Mouse (Mus musculus) midbrain, embryonic 10.5 days (tissue): ENCODE data around the gene Ppp1r21. TPM values are rescaled to one million over a fixed set of nuclear protein-coding genes. Genes with fewer than 3 reads are reported as not detected.

ENCODE experiments used
- DNase-seq: peaks from one replicate; pipeline ENCODE4 v3.0.0-alpha.2; 2017; ENCODE audit warnings: low spot score
- H3K27ac ChIP-seq: fragments of 300-500 bp; sonication (generic); replicated peaks from 2 replicates; pipeline ENCODE4 v1.5.1; 2016; ENCODE audit warnings: mild to moderate bottlenecking
- H3K27me3 ChIP-seq: fragments of 300-500 bp; sonication (generic); 2 replicates; pipeline ENCODE4 v1.6.1; 2016; ENCODE audit warnings: low read depth, mild to moderate bottlenecking; ENCODE audit not compliant: poor library complexity, severe bottlenecking
- H3K36me3 ChIP-seq: fragments of 300-500 bp; sonication (generic); 2 replicates; pipeline ENCODE4 v1.6.1; 2016; ENCODE audit warnings: mild to moderate bottlenecking, moderate library complexity
- H3K4me1 ChIP-seq: fragments of 300-500 bp; sonication (generic); 2 replicates; pipeline ENCODE4 v1.6.1; 2016
- H3K4me3 ChIP-seq: fragments of 300-500 bp; sonication (generic); 2 replicates; pipeline ENCODE4 v1.5.1; 2016; ENCODE audit warnings: mild to moderate bottlenecking, moderate library complexity
- H3K9me3 ChIP-seq: fragments of 300-500 bp; sonication (generic); replicated peaks from 2 replicates; pipeline ENCODE4 v1.6.1; 2016; ENCODE audit warnings: mild to moderate bottlenecking
- WGBS: fragments of 180-500 bp; shearing (Covaris S2); methylation state at CpG from one replicate; pipeline ENCODE4 v1.1.7; 2016; 5-methylcytosine and 5-hydroxymethylcytosine counted together
- polyA plus RNA-seq: library from polyadenylated mRNA; unstranded; fragments of >200 nt; fragmentation: Nextera tagmentation; extraction: Ambion mirVana; gene quantifications from 2 replicates; pipeline ENCODE4 v1.2.1, GENCODE M21; 2016

The Ppp1r21 gene
- polyA plus RNA-seq, 1 experiment from 2014 or later, result 17.8 TPM

- H3K4me3 ChIP-seq, result no peak overlapping the region
- WGBS, result 83% methylated on average over 15 of the region's 15 CpGs
- H3K4me1 ChIP-seq, result no peaks in the 10 kb centered on the region
- H3K9me3 ChIP-seq, result peaks cover 6% of the 10 kb centered on the region; the same call in 1 of the 2 replicates
- no peak overlapping the region for H3K27ac ChIP-seq
- no peak for DNase-seq
- H3K36me3 ChIP-seq, result peaks cover 64% of the 10 kb centered on the region
- no peaks in the 10 kb centered on the region for H3K27me3 ChIP-seq
Observed at GRCm38 (mm10) chr17:88587371-88587770, 57.5 kb downstream of the Ppp1r21 start.

GRCm38 (mm10) chr17:88588228-88588627 lies 58.3 kb downstream of the Ppp1r21 start:
- peaks cover 6% of the 10 kb centered on the region; the same call in 1 of the 2 replicates for H3K9me3 ChIP-seq

GRCm38 (mm10) chr17:88590251-88590650 lies 60.3 kb downstream of the Ppp1r21 start:
- Histone ChIP-seq H3K27me3 (no peaks in the 10 kb centered on the region), H3K4me1 (no peaks in the 10 kb centered on the region), H3K9me3 (no peaks in the 10 kb centered on the region), H3K27ac (no peak overlapping the region), H3K4me3 (no peak overlapping the region), H3K36me3 (peaks cover 39% of the 10 kb centered on the region)
- 88% methylated on average over 6 of the region's 6 CpGs for WGBS
- DNase-seq, result no peak

More at GRCm38 (mm10) chr17:88588228-88588627, 58.3 kb downstream of the Ppp1r21 start:
- Histone ChIP-seq H3K4me3 (no peak overlapping the region), H3K36me3 (peaks cover 59% of the 10 kb centered on the region), H3K4me1 (no peaks in the 10 kb centered on the region), H3K27me3 (no peaks in the 10 kb centered on the region), H3K27ac (no peak overlapping the region)
- WGBS, result 96% methylated on average over 8 of the region's 8 CpGs
- no peak for DNase-seq

- 85% methylated on average over 4 of the region's 4 CpGs for WGBS
Observed at GRCm38 (mm10) chr17:88595071-88595470, 65.2 kb downstream of the Ppp1r21 start.

GRCm38 (mm10) chr17:88596068-88596467 lies 66.2 kb downstream of the Ppp1r21 start:
- 82% methylated on average over 4 of the region's 4 CpGs for WGBS
- no peak overlapping the region for H3K4me3 ChIP-seq
- peaks cover 36% of the 10 kb centered on the region for H3K4me1 ChIP-seq
- no peaks in the 10 kb centered on the region for H3K27me3 ChIP-seq
- no peaks in the 10 kb centered on the region for H3K9me3 ChIP-seq
- no peaks in the 10 kb centered on the region for H3K36me3 ChIP-seq
- DNase-seq, result no peak
- H3K27ac ChIP-seq, result no peak overlapping the region

More at GRCm38 (mm10) chr17:88595071-88595470, 65.2 kb downstream of the Ppp1r21 start:
- H3K27ac ChIP-seq, result no peak overlapping the region
- H3K4me1 ChIP-seq, result peaks cover 30% of the 10 kb centered on the region
- DNase-seq, result no peak
- peaks cover 5% of the 10 kb centered on the region; the same call in 1 of the 2 replicates for H3K36me3 ChIP-seq
- no peaks in the 10 kb centered on the region for H3K27me3 ChIP-seq
- H3K9me3 ChIP-seq, result no peaks in the 10 kb centered on the region
- no peak overlapping the region for H3K4me3 ChIP-seq

- no peaks in the 10 kb centered on the region for H3K27me3 ChIP-seq
- DNase-seq, result no peak
- H3K36me3 ChIP-seq, result no peaks in the 10 kb centered on the region
- H3K4me1 ChIP-seq, result peaks cover 37% of the 10 kb centered on the region
- H3K4me3 ChIP-seq, result peak overlapping the region; percentile 68
- H3K9me3 ChIP-seq, result no peaks in the 10 kb centered on the region
- WGBS, result 29% methylated on average over 16 of the region's 16 CpGs
- H3K27ac ChIP-seq, result peak overlapping the region; percentile 86
Observed at GRCm38 (mm10) chr17:88596544-88597221, 66.8 kb downstream of the Ppp1r21 start.

- H3K4me1 ChIP-seq, result peaks cover 37% of the 10 kb centered on the region
- H3K9me3 ChIP-seq, result no peaks in the 10 kb centered on the region
- peak; percentile 83 for DNase-seq
- H3K27me3 ChIP-seq, result no peaks in the 10 kb centered on the region
- peak within 1 kb of the TSS; percentile 86 for H3K27ac ChIP-seq
- H3K36me3 ChIP-seq, result no peaks in the 10 kb centered on the region
- peak within 1 kb of the TSS; percentile 68 for H3K4me3 ChIP-seq
- under 1% methylated on average over 41 of the region's 41 CpGs for WGBS
Observed at GRCm38 (mm10) chr17:88597222-88598055, 67.5 kb downstream of the Ppp1r21 start, which contains the start of gene Ston1. Gene Ston1, plus strand, starts transcription at chr17:88597684.

GRCm38 (mm10) chr17:88598056-88598420 lies 68.1 kb downstream of the Ppp1r21 start:
- no peaks in the 10 kb centered on the region for H3K9me3 ChIP-seq
- H3K4me3 ChIP-seq, result peak overlapping the region; percentile 68
- peaks cover 37% of the 10 kb centered on the region for H3K4me1 ChIP-seq
- no peak for DNase-seq
- WGBS, result 9% methylated on average over 5 of the region's 5 CpGs
- H3K27ac ChIP-seq, result peak overlapping the region; percentile 86
- no peaks in the 10 kb centered on the region for H3K27me3 ChIP-seq
- no peaks in the 10 kb centered on the region for H3K36me3 ChIP-seq

GRCm38 (mm10) chr17:88598570-88599368 lies 68.9 kb downstream of the Ppp1r21 start:
- DNase-seq, result no peak
- peaks cover 37% of the 10 kb centered on the region for H3K4me1 ChIP-seq
- 22% methylated on average over 14 of the region's 14 CpGs for WGBS
- H3K4me3 ChIP-seq, result peak overlapping the region; percentile 68; the same call in 1 of the 2 replicates
- H3K27ac ChIP-seq, result 0 out of 2 replicates have a peak overlapping the region, but pooled peaks have one; percentile 0
- no peaks in the 10 kb centered on the region for H3K36me3 ChIP-seq
- H3K27me3 ChIP-seq, result no peaks in the 10 kb centered on the region
- H3K9me3 ChIP-seq, result no peaks in the 10 kb centered on the region

- Histone ChIP-seq H3K27ac (no peak overlapping the region), H3K36me3 (no peaks in the 10 kb centered on the region), H3K9me3 (no peaks in the 10 kb centered on the region), H3K27me3 (no peaks in the 10 kb centered on the region), H3K4me1 (peaks cover 37% of the 10 kb centered on the region), H3K4me3 (no peak overlapping the region)
- no peak for DNase-seq
- 91% methylated on average over 8 of the region's 8 CpGs for WGBS
Observed at GRCm38 (mm10) chr17:88600492-88601026, 70.6 kb downstream of the Ppp1r21 start.

GRCm38 (mm10) chr17:88603943-88604342 lies 74.0 kb downstream of the Ppp1r21 start:
- WGBS, result 89% methylated on average over 11 of the region's 11 CpGs
- Histone ChIP-seq H3K9me3 (no peaks in the 10 kb centered on the region), H3K4me1 (peaks cover 13% of the 10 kb centered on the region), H3K27me3 (no peaks in the 10 kb centered on the region), H3K36me3 (no peaks in the 10 kb centered on the region), H3K4me3 (no peak overlapping the region), H3K27ac (no peak overlapping the region)
- DNase-seq, result no peak

- no peaks in the 10 kb centered on the region for H3K27me3 ChIP-seq
- 90% methylated on average over 2 of the region's 2 CpGs for WGBS
- DNase-seq, result no peak
Observed at GRCm38 (mm10) chr17:88606056-88606455, 76.1 kb downstream of the Ppp1r21 start.

More at GRCm38 (mm10) chr17:88606056-88606455, 76.1 kb downstream of the Ppp1r21 start:
- Histone ChIP-seq H3K4me1 (peaks cover 1% of the 10 kb centered on the region; the same call in 1 of the 2 replicates), H3K9me3 (no peaks in the 10 kb centered on the region), H3K36me3 (no peaks in the 10 kb centered on the region), H3K27ac (no peak overlapping the region), H3K4me3 (no peak overlapping the region)
